Mouse (Mus musculus) heart, adult 2 months (tissue): ENCODE data around the gene Kmt5b.

Source experiments
- CTCF ChIP-seq: fragments of 200-600 bp; IDR thresholded peaks from 2 replicates; pipeline ENCODE4 v1.8.1; 2022; ENCODE audit warnings: antibody characterized with exemption, mild to moderate bottlenecking, moderate library complexity
- POLR2A ChIP-seq: fragments of 200-500 bp; IDR thresholded peaks from 2 replicates; pipeline ENCODE4 v1.6.1; 2011; ENCODE audit warnings: mild to moderate bottlenecking, low read depth, low read length, control low read depth; ENCODE audit not compliant: insufficient read depth

DNA sequence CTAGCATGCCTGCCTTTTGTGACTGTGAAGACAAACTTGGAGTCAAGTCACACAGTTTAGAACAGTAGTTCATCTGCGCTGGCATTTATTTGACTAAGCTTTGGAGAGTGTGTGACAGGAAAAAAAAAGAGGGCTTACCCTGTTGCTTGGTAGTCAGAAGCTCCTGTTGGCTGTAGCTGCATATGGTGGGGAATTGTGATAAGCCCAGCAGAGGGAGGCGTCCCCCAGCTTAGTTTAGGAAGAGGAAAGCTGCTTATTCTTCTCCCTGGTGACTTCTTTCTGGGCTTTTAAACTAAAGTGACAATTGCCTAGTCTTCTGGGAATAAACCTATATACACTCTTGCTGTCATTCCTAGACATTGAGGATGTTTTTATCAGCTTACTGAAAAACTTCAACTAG lies 95.5 kb downstream of the Kmt5b start:
- no peak for TF ChIP-seq CTCF
- no peak for TF ChIP-seq POLR2A
